Mouse (Mus musculus) regulatory T cell (primary cell): Measurements from ENCODE around the gene Tbck.

Experiments
- in situ Hi-C: fragments of 300-600 bp; cut with MboI, MseI; formaldehyde crosslinking; loops from one replicate; pipeline ENCODE4 v1.15.1; 2025; ENCODE audit warnings: high pct_unique_total_duplicates

Tbck gene

GRCm38 (mm10) chr3:132683447-132684230 lies at the start of gene Tbck:
Gene Tbck, plus strand, starts transcription at chr3:132684144.
- in situ Hi-C loops = no loop called here

- in situ Hi-C loops = loop anchor here (10.0 kb wide), 1 partner anchor 1078 kb away; no protein-coding TSS in a partner anchor
Measured at GRCm38 (mm10) chr3:132637080-132637479, 46.9 kb upstream of the Tbck start.

- in situ Hi-C loops = no loop called here
Measured at GRCm38 (mm10) chr3:132644071-132644470, 39.9 kb upstream of the Tbck start.

GRCm38 (mm10) chr3:132646814-132647213 lies 37.1 kb upstream of the Tbck start:
- in situ Hi-C loops = no loop called here

- in situ Hi-C loops = no loop called here
Measured at GRCm38 (mm10) chr3:132649368-132649767, 34.6 kb upstream of the Tbck start.

GRCm38 (mm10) chr3:132650191-132650590 lies 33.8 kb upstream of the Tbck start:
- in situ Hi-C loops = loop anchor here (10.0 kb wide), 1 partner anchor 1095 kb away; no protein-coding TSS in a partner anchor

- in situ Hi-C loops = loop anchor here (10.0 kb wide), 1 partner anchor 1097 kb away; no protein-coding TSS in a partner anchor
Measured at GRCm38 (mm10) chr3:132651776-132652175, 32.2 kb upstream of the Tbck start.

- in situ Hi-C loops = loop anchor here (10.0 kb wide), 1 partner anchor 1099 kb away; no protein-coding TSS in a partner anchor
Measured at GRCm38 (mm10) chr3:132653959-132654358, 30.0 kb upstream of the Tbck start.

- in situ Hi-C loops = loop anchor here (10.0 kb wide), 1 partner anchor 1101 kb away; no protein-coding TSS in a partner anchor
Measured at GRCm38 (mm10) chr3:132655955-132656354, 28.0 kb upstream of the Tbck start.

GRCm38 (mm10) chr3:132677494-132677893 lies 6.5 kb upstream of the Tbck start:
- in situ Hi-C loops = no loop called here

GRCm38 (mm10) chr3:132684231-132684928 lies 436 bp downstream of the Tbck start, which contains the start of gene Aimp1:
Gene Aimp1, minus strand, starts transcription at chr3:132684370.
- in situ Hi-C loops = no loop called here

- in situ Hi-C loops = loop anchor here (25.0 kb wide), 1 partner anchor 1364 kb away; no protein-coding TSS in a partner anchor
Measured at GRCm38 (mm10) chr3:132701368-132701767, 17.4 kb downstream of the Tbck start.

GRCm38 (mm10) chr3:132704216-132704615 lies 20.3 kb downstream of the Tbck start:
- in situ Hi-C loops = loop anchor here (25.0 kb wide), 1 partner anchor 1367 kb away; no protein-coding TSS in a partner anchor

GRCm38 (mm10) chr3:132706977-132707376 lies 23.0 kb downstream of the Tbck start:
- in situ Hi-C loops = loop anchor here (25.0 kb wide), 1 partner anchor 1370 kb away; no protein-coding TSS in a partner anchor

- in situ Hi-C loops = loop anchor here (25.0 kb wide), 1 partner anchor 1377 kb away; no protein-coding TSS in a partner anchor
Measured at GRCm38 (mm10) chr3:132713913-132714312, 30.0 kb downstream of the Tbck start.

- in situ Hi-C loops = loop anchor here (25.0 kb wide), 1 partner anchor 1380 kb away; no protein-coding TSS in a partner anchor
Measured at GRCm38 (mm10) chr3:132717316-132717715, 33.4 kb downstream of the Tbck start.

GRCm38 (mm10) chr3:132724326-132724725 lies 40.4 kb downstream of the Tbck start:
- in situ Hi-C loops = loop anchor here (10.0 to 25.0 kb wide), 2 partner anchors 550 to 1387 kb away; no protein-coding TSS in a partner anchor

GRCm38 (mm10) chr3:132744287-132745146 lies 60.6 kb downstream of the Tbck start:
- in situ Hi-C loops = no loop called here

GRCm38 (mm10) chr3:132747036-132747435 lies 63.1 kb downstream of the Tbck start:
- in situ Hi-C loops = no loop called here

GRCm38 (mm10) chr3:132747766-132748165 lies 63.8 kb downstream of the Tbck start:
- in situ Hi-C loops = no loop called here

- in situ Hi-C loops = no loop called here
Measured at GRCm38 (mm10) chr3:132748750-132749149, 64.8 kb downstream of the Tbck start.
